Mouse (Mus musculus): ENCODE measurements at regions not wholly inside any gene's neighbourhood (a gene's known extent, or its start where the extent isn't known, plus 50 kb on each side); places are given as distances from the start of the nearest gene placed in this dataset.

DNA sequence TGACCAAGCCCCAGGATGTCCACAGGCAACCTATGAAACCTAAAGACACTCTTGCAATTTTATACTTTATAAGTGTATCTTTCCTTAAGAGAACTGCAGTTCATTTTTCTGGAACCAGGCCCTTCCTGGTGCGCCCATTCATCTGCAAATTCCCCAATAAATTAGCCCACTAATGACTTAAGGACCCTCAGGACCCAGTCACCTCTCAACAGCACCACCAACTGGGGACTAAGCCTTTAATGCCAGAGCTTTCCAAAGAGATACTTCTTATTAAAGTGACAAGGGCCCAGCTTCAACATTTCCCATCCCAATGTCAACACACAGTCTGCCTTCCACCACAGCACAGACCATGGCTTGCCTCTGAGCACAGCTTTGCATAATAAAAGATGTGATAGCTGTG lies 237.6 kb upstream of the Pabpc6 start:
- DNase-seq (ENCODE audit: low spot score) = no peak

DNA sequence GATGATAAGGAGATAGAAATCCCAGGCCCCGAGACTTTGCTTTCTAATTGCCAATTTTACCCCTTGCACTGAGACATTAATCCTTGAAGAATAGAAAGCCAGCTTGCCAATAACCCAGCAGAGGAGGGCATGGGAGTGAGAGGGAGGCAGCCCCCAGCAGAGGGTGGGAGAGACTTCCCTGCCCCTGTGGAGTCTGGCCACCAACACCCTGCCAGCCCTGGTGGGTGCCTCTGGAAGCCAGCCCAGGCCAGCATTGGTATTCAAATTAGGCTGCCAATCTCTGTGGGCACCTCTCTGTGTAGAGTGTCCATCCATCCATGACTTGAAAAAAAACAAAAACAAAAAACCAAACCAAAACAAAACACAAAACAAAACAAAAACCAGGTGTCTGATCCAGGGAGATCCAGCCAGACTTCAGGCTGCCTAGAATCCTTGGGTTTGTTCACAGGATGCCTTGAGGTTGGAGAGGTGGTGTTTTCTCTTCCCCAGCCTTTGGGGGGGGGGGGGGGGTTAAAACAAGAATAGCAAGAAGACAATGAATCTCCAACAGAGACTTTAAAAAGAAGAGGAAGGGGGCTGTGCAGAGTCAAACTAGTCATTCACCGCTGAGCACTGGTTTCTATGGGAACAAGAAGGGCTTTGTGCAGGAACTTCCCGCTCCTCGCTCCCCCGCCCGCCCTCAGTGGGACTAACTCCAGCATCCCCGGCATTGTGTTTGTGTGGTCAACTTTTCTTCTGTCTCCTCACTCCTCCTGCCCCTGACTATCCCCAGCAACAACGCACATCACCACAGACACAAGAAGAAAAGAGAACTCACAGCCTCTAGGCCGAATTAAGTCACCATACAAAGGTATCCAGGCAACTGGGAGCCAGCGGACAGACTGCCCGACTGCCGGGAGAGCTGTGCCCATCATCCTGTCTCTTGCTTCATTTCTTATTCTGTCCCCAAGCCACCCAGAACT lies 236.3 kb upstream of the Pabpc6 start:
- DNase-seq (ENCODE audit: low spot score) = no peak

GRCm38 (mm10) chr17:9904525-9904991 lies 235.0 kb upstream of the Pabpc6 start:
- DNase-seq (ENCODE audit: low spot score) = no peak

GRCm38 (mm10) chr17:9903313-9903712 lies 233.8 kb upstream of the Pabpc6 start:
- no peak for DNase-seq (ENCODE audit: low spot score)

GRCm38 (mm10) chr17:9896964-9897363 lies 227.4 kb upstream of the Pabpc6 start:
- DNase-seq (ENCODE audit: low spot score) = no peak

DNA sequence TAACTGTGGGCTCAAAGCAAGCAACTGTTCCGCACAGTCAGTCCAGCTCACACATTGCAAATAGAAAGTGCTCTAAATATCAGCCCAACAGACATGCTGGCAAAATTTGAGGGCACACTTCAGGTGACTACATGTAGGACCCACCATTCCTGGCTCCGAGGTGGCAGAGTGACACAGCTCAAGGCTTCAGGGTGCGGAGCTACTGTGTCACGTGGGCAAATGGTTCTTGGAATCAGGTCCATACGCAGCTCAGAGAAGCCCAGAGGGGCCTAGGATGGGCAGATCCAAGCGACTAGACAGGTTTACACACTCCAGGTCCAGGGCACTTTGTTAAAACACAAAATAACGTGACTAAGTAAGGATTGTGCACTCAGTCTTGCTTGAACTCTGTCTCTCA lies 226.2 kb upstream of the Pabpc6 start:
- no peak for DNase-seq (ENCODE audit: low spot score)

DNA sequence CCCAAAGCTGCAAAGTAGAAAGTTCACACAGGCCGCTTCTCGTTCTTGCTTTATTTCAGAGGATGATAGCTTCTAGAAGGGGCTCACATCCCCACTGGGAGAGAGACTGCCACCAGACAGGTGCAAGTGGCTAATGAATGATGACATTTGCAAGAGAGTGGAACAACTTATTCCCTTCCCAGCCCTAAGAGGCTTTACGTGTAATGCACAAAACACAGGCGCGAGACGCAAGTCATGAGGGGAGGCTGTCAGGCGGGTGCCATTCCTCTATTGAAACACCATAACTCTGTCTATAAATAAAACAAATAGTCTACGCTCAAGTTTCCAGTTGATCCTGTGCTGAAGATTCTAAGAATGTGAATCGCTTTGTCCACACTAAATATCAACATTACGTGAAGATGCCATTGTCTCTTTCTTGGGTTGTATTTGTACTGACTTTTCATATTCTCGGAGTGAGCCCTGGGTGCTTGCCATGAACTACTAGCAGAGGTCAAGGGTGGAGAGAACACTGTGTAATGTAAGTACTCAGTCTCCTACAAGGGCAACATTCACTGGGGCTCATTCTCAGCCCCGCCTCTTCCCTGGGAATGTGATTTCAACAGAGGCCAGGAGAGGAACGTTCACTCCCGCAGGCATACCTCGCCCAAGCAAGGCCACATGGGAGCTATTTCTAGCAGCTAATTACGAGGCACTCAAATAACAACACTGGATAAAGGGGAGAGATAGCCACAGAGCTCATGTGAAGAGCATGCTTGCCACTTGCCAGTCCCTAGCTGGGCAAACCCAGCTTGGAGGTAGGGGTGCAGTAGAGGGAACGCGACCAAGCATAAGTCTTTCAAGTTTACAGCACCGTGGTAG lies 225.5 kb upstream of the Pabpc6 start:
- DNase-seq (ENCODE audit: low spot score) = no peak

DNA sequence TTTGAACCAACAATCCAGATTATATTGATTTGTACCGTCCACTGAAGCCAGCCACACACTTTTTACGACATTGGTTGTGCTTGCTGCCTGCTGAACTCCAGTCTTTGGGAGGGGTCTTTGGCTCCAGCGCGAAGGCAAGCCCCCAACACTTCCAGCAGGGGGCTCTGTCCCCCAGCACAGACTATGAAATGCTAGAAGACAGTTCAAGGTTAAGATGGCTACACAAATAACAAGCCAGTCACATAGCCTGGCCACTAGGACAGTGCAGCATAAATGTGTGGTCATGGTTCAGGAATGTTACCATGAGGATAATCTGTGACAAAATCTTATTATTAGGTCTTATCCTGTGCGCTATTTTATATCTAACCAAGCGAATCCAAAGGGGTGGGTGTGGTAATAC lies 224.4 kb upstream of the Pabpc6 start:
- DNase-seq (ENCODE audit: low spot score) = no peak

DNA sequence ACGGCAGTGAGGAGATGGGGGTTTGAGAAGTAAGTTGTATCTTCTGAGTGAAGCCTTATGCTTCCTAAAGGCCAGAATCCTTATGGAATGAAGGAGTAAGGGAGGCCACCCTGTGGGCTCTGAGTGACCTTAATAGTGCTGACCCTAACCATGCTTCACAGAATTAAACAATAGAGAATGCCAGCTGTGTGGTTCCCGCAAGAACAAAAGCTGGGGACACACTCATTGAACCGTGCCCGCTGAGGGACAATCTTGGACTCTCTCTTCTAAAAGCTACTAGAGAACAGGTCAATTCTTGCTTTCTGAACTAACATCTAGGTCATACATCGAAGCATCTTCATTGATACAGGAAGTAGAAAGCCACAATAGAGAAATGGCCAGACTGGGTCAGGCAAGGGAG lies 223.3 kb upstream of the Pabpc6 start:
- DNase-seq (ENCODE audit: low spot score) = no peak

DNA sequence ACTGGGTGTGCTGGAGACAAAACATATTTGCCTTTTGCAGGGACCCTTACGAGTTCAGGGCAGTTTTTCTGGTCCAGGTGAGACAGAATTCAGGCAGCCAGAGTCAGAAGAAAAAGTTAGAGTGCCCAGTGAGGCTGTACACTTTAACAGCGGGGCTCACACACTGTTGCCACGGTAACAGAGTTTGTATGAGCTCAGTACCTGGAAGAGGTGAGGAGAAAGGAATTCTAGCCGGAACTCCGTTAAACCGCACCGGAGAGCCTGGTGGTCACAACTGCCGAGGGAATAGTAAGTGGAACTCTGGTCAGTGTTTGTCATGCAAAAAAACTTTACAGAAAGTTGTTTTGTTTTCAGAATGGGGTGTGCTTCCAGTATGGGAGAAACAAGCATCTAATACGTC lies 222.6 kb upstream of the Pabpc6 start:
- DNase-seq (ENCODE audit: low spot score) = no peak

- no peak for DNase-seq (ENCODE audit: low spot score)
These were observed 219.0 kb upstream of the Pabpc6 start for GRCm38 (mm10) chr17:9888494-9888893.

- no peak for DNase-seq (ENCODE audit: low spot score)
These were observed 215.6 kb upstream of the Pabpc6 start for GRCm38 (mm10) chr17:9885110-9885509.

DNA sequence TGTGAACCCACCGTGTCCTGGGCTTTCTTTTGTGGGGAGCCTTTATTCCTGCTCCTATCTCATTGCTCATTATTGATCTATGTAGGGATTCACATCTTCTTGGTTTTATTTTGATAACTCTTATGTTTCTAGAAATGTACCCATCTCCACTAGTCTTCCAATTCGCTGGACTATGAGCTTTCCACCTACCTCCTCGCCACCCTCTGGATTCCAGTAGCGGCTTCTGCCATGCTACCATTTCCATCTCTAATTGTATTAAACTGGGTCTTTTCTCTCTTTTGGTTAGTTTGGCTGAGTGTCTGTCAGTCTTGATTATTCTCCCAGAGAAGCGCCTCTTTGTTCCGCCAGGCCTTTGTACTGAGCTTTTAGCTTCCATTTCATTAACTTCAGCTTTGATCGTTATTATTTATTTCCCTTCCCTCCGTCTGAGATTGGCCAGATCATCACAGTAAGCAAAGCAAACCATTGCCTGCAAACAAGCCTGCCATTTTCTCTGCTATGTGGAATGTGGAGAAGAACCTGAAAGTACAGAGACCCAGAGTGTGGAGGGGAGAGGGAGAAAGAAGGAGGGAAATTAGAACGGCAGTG lies 213.2 kb upstream of the Pabpc6 start:
- no peak for DNase-seq (ENCODE audit: low spot score)

DNA sequence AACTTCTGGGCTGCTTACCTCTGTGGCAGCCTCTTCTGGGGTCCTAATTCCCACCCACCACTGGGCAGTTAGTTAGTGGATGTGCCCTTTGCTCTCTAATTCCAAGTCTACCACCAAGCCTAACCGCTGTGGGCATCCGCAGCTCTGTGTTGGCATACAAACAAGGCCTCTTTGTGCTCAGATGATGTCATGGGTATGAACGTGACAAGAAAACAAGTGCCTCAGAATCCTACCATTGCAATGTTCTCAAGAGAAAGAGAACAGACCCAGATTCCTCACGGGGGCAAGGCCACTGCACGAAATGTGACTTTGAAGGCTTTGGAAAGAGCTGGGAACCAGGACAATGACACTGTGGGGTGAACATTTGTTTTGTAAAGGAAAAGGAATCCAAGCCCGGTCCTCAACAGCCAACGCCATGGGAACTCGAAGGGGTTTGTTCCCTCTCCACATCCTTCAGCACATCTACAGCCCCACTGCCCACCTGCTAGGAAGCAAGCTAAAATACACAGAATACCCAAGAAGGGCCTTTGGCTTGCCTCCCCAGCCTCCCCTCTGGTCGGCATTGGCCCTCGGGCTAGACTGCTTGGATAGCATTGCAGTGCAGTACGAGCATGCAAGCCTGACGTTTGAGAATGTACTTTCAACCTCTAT lies 210.2 kb upstream of the Pabpc6 start:
- no peak for DNase-seq (ENCODE audit: low spot score)

- no peak for DNase-seq (ENCODE audit: low spot score)
These were observed 204.2 kb upstream of the Pabpc6 start for GRCm38 (mm10) chr17:9873695-9874094.

DNA sequence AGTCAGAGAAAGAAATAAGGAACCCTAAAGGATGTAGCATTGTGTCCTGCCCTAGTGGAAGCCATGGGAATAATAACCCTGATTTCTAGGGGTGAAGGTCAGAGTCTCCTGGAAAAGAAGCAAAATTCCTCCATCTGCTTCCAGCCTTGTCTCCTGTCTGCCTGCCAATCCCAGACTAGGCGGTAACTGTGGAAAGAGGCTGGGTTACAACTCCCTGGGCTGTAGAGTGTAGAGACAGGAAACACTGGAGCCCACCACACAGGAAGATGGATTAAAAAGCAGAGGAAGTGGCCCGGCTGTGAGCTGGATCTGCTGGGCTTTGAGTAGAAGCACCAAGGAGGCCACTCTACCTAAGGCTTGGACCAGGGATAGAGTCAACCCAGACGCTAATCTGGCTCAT lies 200.7 kb upstream of the Pabpc6 start:
- DNase-seq (ENCODE audit: low spot score) = no peak

- DNase-seq (ENCODE audit: low spot score) = no peak
These were observed 199.3 kb upstream of the Pabpc6 start for GRCm38 (mm10) chr17:9868747-9869281.

DNA sequence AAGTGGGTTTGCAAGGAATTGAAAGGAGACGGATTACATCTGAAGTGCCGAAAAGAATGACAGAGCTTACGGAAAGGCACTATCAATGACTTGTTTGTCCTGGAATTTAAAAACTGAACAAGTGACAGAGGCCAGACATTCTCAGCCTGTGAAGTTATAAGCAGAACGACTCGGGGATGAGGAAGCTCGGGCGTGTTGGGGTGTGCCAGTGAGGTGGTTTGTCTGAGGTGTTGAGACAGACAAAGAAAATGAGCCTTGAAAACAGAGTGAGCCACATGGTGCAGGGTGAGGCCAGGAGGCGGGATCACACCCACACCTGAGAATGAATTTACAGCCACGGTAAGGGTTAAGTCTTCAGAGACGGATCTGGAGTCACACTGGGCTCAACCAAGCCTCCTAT lies 194.7 kb upstream of the Pabpc6 start:
- DNase-seq (ENCODE audit: low spot score) = no peak

DNA sequence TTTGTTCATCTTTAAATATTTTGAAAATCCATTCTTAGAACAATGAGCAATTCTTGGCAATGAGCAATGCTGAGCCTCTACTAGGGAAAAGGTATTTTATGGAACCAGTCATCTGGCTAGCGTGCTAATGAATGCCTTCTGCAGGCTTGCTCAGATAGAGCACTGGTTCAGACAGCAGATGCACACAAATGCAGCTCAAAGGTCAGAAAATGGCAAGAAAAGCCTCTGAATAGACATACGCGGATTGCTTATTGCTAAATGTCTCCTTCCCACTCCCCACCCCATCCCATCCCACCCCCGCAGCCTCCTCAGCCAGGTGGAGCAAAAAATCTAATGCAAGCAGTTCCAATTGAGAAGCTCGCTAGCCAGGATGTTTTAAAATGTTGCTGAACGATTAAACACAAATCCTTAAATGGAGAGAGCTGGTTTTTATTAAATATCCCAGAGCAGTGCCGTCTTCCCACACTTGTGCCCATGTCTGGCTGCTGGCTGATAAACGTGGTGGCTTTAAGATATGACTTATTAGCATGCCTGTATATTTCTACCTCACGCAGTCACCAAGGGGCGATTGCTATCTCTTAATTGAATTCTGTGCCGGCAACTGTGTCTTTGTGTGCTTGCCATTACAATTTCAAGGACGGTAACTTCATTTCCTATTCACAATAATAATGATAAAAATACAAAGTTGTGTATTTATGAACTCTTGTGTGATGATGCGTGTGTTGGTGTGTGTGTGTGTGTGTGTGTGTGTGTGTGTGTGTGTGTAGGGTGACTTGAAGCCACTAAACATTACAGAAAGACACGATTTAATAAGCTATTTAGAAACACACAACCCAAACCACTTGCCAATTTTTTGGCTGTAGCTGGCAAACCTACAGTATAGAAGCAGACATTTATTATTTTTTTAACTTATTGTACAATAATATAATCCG lies 192.7 kb upstream of the Pabpc6 start:
- DNase-seq (ENCODE audit: low spot score) = no peak

GRCm38 (mm10) chr17:9861346-9861745 lies 191.8 kb upstream of the Pabpc6 start:
- DNase-seq (ENCODE audit: low spot score) = no peak

All from T-cell, adult 2 months (primary cell).